Mouse (Mus musculus) kidney, postnatal 36 days (tissue): ENCODE data around the gene Adipor1.
"Not testable (repeated sequence)": the region's sequence is repeated elsewhere in the genome, so short reads cannot be mapped to it uniquely, and the experiment has no call there.

Source experiments
- DNase-seq, 2 experiments: peaks; one replicate each; pipeline ENCODE4 v3.0.0; 2021 to 2022; ENCODE audit warnings: mixed read lengths in 2 of 2

Gene Adipor1

GRCm38 (mm10) chr1:134419751-134420458 lies 4.7 kb downstream of the Adipor1 start:
- DNase-seq, result peak; percentile 42 to 63

GRCm38 (mm10) chr1:134423911-134424310 lies 8.7 kb downstream of the Adipor1 start:
- no peak for DNase-seq

GRCm38 (mm10) chr1:134426289-134426688 lies 11.1 kb downstream of the Adipor1 start:
- DNase-seq, result no peak

- DNase-seq, result no peak
Measured at GRCm38 (mm10) chr1:134433002-134433401, 17.8 kb downstream of the Adipor1 start.

- no peak for DNase-seq
Measured at GRCm38 (mm10) chr1:134433473-134433872, 18.3 kb downstream of the Adipor1 start.

GRCm38 (mm10) chr1:134435414-134435813 lies 20.2 kb downstream of the Adipor1 start:
- DNase-seq, result peak; percentile 30 to 58

- no peak for DNase-seq
Measured at GRCm38 (mm10) chr1:134440437-134440836, 25.3 kb downstream of the Adipor1 start.

GRCm38 (mm10) chr1:134441737-134442136 lies 26.6 kb downstream of the Adipor1 start:
- not testable (repeated sequence) for DNase-seq

- DNase-seq, result no peak
Measured at GRCm38 (mm10) chr1:134442394-134442793, 27.2 kb downstream of the Adipor1 start.

GRCm38 (mm10) chr1:134443288-134443687 lies 28.1 kb downstream of the Adipor1 start:
- not testable (repeated sequence) for DNase-seq

- no peak for DNase-seq
Measured at GRCm38 (mm10) chr1:134445418-134445817, 30.2 kb downstream of the Adipor1 start.

GRCm38 (mm10) chr1:134448537-134448936 lies 33.4 kb downstream of the Adipor1 start:
- DNase-seq, result not testable (repeated sequence)

- DNase-seq, result no peak
Measured at GRCm38 (mm10) chr1:134450201-134450600, 35.0 kb downstream of the Adipor1 start.

- peak; percentile 42 to 77 for DNase-seq
Measured at GRCm38 (mm10) chr1:134450986-134451385, 35.8 kb downstream of the Adipor1 start.

GRCm38 (mm10) chr1:134454904-134455824 lies 40.0 kb downstream of the Adipor1 start, which contains the start of gene Klhl12:
TSS of gene Klhl12 (plus strand) at chr1:134455531.
- peak; percentile 96 to 98 for DNase-seq

GRCm38 (mm10) chr1:134456060-134456459 lies 40.9 kb downstream of the Adipor1 start:
- DNase-seq, result no peak

GRCm38 (mm10) chr1:134458139-134458727 lies 43.1 kb downstream of the Adipor1 start:
- DNase-seq, result no peak

GRCm38 (mm10) chr1:134460294-134461284 lies 45.4 kb downstream of the Adipor1 start:
- DNase-seq, result no peak
